Mouse (Mus musculus): ENCODE measurements around the gene Mosmo. TPM values are rescaled to one million over a fixed set of nuclear protein-coding genes. Genes with fewer than 3 reads are reported as not detected.

The Mosmo gene
- polyA plus RNA-seq, 2 experiments = 15.6 to 30.8 TPM

DNA sequence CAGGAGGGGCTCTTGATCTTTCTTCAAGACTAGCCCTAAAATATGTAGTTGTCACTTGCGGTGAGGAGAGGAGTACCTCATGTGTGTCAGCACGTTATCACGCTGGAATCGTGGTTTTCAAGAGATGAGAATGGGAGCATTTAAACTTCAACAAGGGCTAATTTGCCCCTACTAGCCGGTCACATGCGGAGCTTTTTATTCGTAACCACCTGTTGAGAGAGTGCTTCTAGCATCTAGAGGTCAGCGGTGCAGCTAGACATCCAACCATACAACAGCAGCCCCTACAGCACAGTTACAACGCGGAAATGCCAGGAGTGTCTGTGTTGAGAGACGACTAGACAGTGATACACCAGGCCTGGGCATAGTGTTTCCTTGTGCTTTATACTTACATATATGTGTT, 41.6 kb upstream of the Mosmo start:
- Histone ChIP-seq H3K9me3 (ENCODE audit: control insufficient read depth, low read length) (no peaks in the 10 kb centered on the region), H3K27ac (replicated peaks; ENCODE audit: low read depth, low read length) (no peak overlapping the region), H3K27me3 (ENCODE audit: control insufficient read depth, insufficient read depth, low read length) (no peaks in the 10 kb centered on the region), H3K4me2 (replicated peaks; ENCODE audit: low read depth, low read length, severe bottlenecking) (peak overlapping the region; percentile 79), H3K4me1 (ENCODE audit: control insufficient read depth, insufficient read depth, low read length) (peaks cover 8% of the 10 kb centered on the region), H3K4me3 (replicated peaks; ENCODE audit: low read length) (peak overlapping the region; percentile 94), H3K36me3 (ENCODE audit: control insufficient read depth, insufficient read depth, low read length) (peaks cover 35% of the 10 kb centered on the region), H3K9ac (ENCODE audit: low read depth, low read length, severe bottlenecking) (peak overlapping the region; percentile 96)
- ATAC-seq (ENCODE audit: low FRiP score, low read depth) (no peak; the same call in 1 of the 2 replicates), DNase-seq (ENCODE audit: low spot score) (no peak)
- 3% methylated on average over 11 of the region's 11 CpGs for WGBS
- TF ChIP-seq POLR2A (IDR thresholded peaks at IDR 0.05; ENCODE audit: borderline replicate concordance, extremely low read depth, insufficient read depth, insufficient read length) = no peak

DNA sequence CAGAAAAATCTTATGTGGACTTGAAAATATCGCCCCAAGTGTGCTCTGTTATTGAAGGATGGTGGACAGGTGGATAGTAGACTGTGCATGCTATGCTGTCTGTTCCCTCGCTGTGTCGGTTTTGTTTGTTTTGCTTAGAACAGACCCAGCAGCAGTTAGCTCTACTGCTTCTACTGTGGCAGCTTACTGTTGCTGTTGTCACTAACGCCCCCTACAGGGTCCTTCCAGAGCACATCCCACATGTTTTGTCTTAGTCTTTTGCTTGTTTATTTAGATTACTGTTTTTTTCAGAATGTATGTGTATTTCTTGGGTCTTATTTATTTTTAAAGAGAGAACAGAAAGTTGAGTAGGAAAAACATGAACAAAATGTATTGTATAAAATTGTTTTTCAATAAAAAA, 34.2 kb upstream of the Mosmo start:
- no peak for TF ChIP-seq POLR2A (IDR thresholded peaks at IDR 0.05; ENCODE audit: borderline replicate concordance, extremely low read depth, insufficient read depth, insufficient read length)
- Histone ChIP-seq H3K9ac (ENCODE audit: low read depth, low read length, severe bottlenecking) (no peak overlapping the region), H3K4me1 (ENCODE audit: control insufficient read depth, insufficient read depth, low read length) (no peaks in the 10 kb centered on the region), H3K4me3 (replicated peaks; ENCODE audit: low read length) (no peak overlapping the region), H3K4me2 (replicated peaks; ENCODE audit: low read depth, low read length, severe bottlenecking) (no peak overlapping the region), H3K27me3 (ENCODE audit: control insufficient read depth, insufficient read depth, low read length) (no peaks in the 10 kb centered on the region), H3K36me3 (ENCODE audit: control insufficient read depth, insufficient read depth, low read length) (peaks cover 88% of the 10 kb centered on the region), H3K9me3 (ENCODE audit: control insufficient read depth, low read length) (no peaks in the 10 kb centered on the region), H3K27ac (replicated peaks; ENCODE audit: low read depth, low read length) (no peak overlapping the region)
- DNase-seq (ENCODE audit: low spot score) (no peak), ATAC-seq (ENCODE audit: low FRiP score, low read depth) (no peak)
- 68% methylated on average over 4 of the region's 4 CpGs for WGBS

DNA sequence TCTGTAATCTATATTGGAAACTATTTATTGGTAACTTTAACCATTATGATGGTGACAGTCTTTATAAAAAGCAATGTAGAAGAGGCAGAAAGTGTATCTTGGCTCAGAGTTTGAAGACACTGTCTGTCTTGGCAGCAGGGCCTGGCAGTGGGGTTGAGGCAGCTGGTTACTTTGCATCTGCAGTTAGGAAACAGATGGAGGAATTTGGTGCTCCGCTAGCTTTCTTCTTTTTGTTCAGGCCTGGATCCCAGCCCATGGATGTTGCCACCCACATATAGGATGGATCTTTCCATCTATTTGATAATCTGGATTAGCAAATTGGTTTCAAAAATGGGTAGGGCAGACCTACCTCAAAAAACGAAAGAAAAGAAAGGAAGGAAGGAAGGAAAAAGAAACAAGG, 29.6 kb upstream of the Mosmo start:
- peaks cover 90% of the 10 kb centered on the region for H3K36me3 ChIP-seq (ENCODE audit: control insufficient read depth, insufficient read depth, low read length)
- DNase-seq (ENCODE audit: low spot score) (no peak), ATAC-seq (ENCODE audit: low FRiP score, low read depth) (no peak)
- TF ChIP-seq POLR2A (IDR thresholded peaks at IDR 0.05; ENCODE audit: borderline replicate concordance, extremely low read depth, insufficient read depth, insufficient read length) = no peak
- no peaks in the 10 kb centered on the region for H3K4me1 ChIP-seq (ENCODE audit: control insufficient read depth, insufficient read depth, low read length)
- no peak overlapping the region for H3K4me3 ChIP-seq (replicated peaks; ENCODE audit: low read length)
- WGBS = 80% methylated on average over 2 of the region's 2 CpGs
- H3K27me3 ChIP-seq (ENCODE audit: control insufficient read depth, insufficient read depth, low read length) = no peaks in the 10 kb centered on the region
- no peak overlapping the region for H3K9ac ChIP-seq (ENCODE audit: low read depth, low read length, severe bottlenecking)
- no peak overlapping the region for H3K27ac ChIP-seq (replicated peaks; ENCODE audit: low read depth, low read length)
- no peak overlapping the region for H3K4me2 ChIP-seq (replicated peaks; ENCODE audit: low read depth, low read length, severe bottlenecking)
- H3K9me3 ChIP-seq (ENCODE audit: control insufficient read depth, low read length) = no peaks in the 10 kb centered on the region

DNA sequence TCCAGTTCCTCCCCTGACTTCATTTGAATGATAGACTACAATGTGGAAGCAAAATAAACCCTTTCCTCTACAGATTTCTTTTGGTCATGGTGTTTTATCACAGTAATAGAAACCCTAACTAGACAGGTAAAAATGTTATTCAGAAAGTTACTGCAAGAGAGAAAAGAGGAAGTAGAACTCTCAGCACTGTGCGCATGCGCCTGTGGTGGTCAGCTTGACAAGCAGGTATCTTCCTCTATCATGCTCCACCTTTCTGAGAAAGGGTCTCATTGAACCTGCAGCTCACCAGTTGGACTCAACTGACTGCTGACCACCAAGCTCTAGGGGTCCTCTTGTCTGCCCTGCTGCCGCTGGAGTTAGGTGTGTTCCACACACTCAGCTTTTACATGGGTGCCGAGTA, 15.3 kb upstream of the Mosmo start:
- ATAC-seq (ENCODE audit: low FRiP score, low read depth) (no peak), DNase-seq (ENCODE audit: low spot score) (no peak)
- H3K27me3 ChIP-seq (ENCODE audit: control insufficient read depth, insufficient read depth, low read length) = no peaks in the 10 kb centered on the region
- peaks cover 32% of the 10 kb centered on the region for H3K36me3 ChIP-seq (ENCODE audit: control insufficient read depth, insufficient read depth, low read length)
- no peaks in the 10 kb centered on the region for H3K4me1 ChIP-seq (ENCODE audit: control insufficient read depth, insufficient read depth, low read length)
- H3K4me2 ChIP-seq (replicated peaks; ENCODE audit: low read depth, low read length, severe bottlenecking) = no peak overlapping the region
- no peak overlapping the region for H3K27ac ChIP-seq (replicated peaks; ENCODE audit: low read depth, low read length)
- WGBS = 87% methylated on average over 4 of the region's 4 CpGs
- H3K4me3 ChIP-seq (replicated peaks; ENCODE audit: low read length) = no peak overlapping the region
- TF ChIP-seq POLR2A (IDR thresholded peaks at IDR 0.05; ENCODE audit: borderline replicate concordance, extremely low read depth, insufficient read depth, insufficient read length) = no peak
- no peak overlapping the region for H3K9ac ChIP-seq (ENCODE audit: low read depth, low read length, severe bottlenecking)
- H3K9me3 ChIP-seq (ENCODE audit: control insufficient read depth, low read length) = no peaks in the 10 kb centered on the region

DNA sequence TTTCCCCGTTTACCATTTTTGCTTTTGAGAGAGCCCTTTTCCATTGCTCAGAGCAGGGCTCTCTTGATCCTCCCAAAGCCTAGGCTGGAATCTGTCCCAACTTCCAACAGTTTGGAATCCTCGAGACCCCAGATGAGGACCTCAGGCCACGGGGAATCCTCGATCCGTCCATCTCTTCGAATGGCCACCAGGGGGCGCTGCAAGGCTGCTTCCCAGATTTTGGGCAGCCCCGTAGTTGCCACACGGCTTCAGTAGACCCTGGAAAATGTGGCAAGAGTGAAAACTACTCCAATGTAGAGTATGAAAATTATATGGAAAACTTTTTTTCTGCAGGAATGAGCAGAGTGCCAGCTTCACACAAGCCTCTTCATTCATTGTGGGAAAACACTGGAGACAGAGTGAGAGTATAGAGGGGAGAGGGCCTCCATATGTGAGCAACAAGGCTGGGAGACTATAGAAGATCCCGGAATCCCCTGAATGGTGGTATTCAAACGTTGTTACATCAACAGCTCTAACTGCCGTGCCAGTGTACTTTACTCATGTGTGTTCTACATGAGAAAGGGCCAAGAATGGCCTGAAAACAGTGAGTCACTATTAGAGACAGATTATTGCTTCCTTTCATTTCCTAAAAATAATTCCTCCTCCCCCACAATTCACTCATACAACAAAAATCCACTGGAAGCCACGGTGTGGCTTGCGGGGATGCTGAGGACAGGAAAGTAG, 7.1 kb upstream of the Mosmo start, which contains the start of gene Pdzd9:
Pdzd9 (minus strand) TSS at position 191 of the 723 bp plus-strand sequence.
- peak; percentile 78 for ATAC-seq (ENCODE audit: low FRiP score, low read depth)
- Histone ChIP-seq H3K4me3 (replicated peaks; ENCODE audit: low read length) (no peak within 1 kb of the TSS), H3K9me3 (ENCODE audit: control insufficient read depth, low read length) (no peaks in the 10 kb centered on the region), H3K4me2 (replicated peaks; ENCODE audit: low read depth, low read length, severe bottlenecking) (no peak within 1 kb of the TSS), H3K4me1 (ENCODE audit: control insufficient read depth, insufficient read depth, low read length) (no peaks in the 10 kb centered on the region), H3K9ac (ENCODE audit: low read depth, low read length, severe bottlenecking) (no peak within 1 kb of the TSS), H3K27me3 (ENCODE audit: control insufficient read depth, insufficient read depth, low read length) (no peaks in the 10 kb centered on the region), H3K36me3 (ENCODE audit: control insufficient read depth, insufficient read depth, low read length) (no peaks in the 10 kb centered on the region), H3K27ac (replicated peaks; ENCODE audit: low read depth, low read length) (no peak within 1 kb of the TSS)
- TF ChIP-seq POLR2A (IDR thresholded peaks at IDR 0.05; ENCODE audit: borderline replicate concordance, extremely low read depth, insufficient read depth, insufficient read length) = no peak
- whole genome bisulfite sequencing = 18% methylated on average over 14 of the region's 14 CpGs
- DNase-seq (ENCODE audit: low spot score) = peak; percentile 84

Measured in limb, embryonic 14.5 days (tissue).